Mouse (Mus musculus): Measurements from ENCODE around the gene Ccdc142.

Gene Ccdc142

GRCm38 (mm10) chr6:83086121-83087035 lies 15.0 kb upstream of the Ccdc142 start, which contains the start of gene Lbx2:
Gene Lbx2, plus strand, starts transcription at chr6:83086367.
- DNase-seq (ENCODE audit: low spot score) = peak; percentile 47

DNA sequence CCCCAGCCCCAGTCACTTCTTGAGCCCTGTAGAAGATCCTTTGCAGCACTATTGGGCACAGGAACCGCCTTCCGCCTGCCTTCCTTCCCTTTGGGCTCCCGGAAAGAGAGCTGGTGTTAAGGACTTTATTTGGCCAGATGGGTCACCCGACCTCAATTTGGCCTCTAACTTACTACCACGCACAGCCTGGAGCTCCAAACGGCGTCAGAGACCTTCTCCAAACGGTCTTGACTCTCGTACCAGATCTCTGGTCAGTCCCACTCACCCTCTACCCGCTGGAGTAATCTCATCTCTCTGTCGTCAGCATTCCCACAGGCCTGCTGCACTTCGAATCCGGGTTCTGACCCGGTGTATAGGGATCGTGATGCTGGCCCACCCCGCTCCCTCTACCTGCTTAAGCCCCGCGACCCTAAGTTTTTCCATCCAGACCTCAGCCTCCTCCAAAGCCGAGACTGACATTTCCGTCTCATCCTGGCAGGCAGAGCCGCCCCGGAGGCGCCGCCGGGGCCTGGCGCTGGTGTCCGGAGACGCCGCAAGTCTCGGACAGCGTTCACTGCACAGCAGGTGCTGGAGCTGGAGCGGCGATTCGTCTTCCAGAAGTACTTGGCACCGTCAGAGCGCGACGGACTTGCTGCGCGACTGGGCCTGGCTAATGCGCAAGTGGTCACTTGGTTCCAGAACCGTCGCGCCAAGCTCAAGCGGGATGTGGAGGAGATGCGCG lies 14.0 kb upstream of the Ccdc142 start:
- peak; percentile 46 for DNase-seq (ENCODE audit: low spot score)

GRCm38 (mm10) chr6:83087926-83088260 lies 13.5 kb upstream of the Ccdc142 start:
- DNase-seq (ENCODE audit: low spot score) = no peak

- no peak for DNase-seq (ENCODE audit: low spot score)
Measured at GRCm38 (mm10) chr6:83092416-83093127, 8.8 kb upstream of the Ccdc142 start.

DNA sequence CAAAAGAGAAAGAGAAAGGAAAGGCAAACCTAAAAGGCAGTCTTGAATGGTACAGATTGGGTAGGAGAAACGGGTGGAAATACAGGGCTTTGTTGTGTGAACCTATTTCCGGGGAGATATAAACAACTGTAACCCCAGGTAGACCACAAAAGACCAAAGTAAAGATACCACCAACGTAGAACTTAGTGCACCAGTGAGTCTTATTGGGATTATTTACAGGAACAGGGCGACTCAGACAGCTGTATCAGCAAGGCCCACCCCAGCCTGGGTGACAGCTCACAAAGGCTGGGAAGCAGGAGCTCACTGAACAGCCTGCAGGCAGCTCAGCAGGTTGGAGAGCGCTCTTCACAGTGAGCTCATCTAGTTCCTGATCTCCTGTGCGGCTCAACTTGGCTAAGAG lies 5.4 kb upstream of the Ccdc142 start:
- DNase-seq (ENCODE audit: low spot score) = no peak

GRCm38 (mm10) chr6:83098411-83098810 lies 3.0 kb upstream of the Ccdc142 start:
- DNase-seq (ENCODE audit: low spot score) = no peak

GRCm38 (mm10) chr6:83101688-83102556 lies 521 bp downstream of the Ccdc142 start:
- peak; percentile 73 for DNase-seq (ENCODE audit: low spot score)

DNA sequence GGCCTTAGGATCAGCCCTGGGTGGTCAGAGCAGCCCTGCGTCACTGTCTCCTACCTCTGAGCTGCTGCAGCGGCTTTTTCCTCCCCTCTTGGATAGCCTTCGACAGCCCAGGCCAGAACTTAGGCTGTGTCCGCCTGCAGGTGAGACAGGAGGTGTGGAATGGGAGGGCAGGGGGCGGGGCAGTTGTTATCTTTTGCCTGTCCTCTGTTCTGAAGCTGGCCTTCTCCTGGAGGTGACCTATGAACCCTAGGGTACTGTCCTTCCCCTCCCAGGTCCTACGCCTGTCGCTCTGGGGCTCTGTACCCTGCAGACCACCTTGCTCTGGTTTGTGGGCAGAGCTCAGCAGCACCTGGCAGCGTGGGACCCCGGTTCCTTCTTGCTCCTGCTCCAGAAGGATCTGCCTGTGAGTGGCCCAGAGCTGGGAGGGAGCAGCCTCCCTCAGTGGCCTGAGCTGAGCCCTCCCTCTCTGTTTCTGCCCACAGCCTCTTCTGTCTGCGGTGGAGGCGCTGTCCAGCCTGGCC lies 1.8 kb downstream of the Ccdc142 start:
- DNase-seq (ENCODE audit: low spot score) = no peak

GRCm38 (mm10) chr6:83104158-83104557 lies 2.8 kb downstream of the Ccdc142 start:
- no peak for DNase-seq (ENCODE audit: low spot score)

GRCm38 (mm10) chr6:83107566-83108400 lies 6.4 kb downstream of the Ccdc142 start:
- DNase-seq (ENCODE audit: low spot score) = peak; percentile 77

DNA sequence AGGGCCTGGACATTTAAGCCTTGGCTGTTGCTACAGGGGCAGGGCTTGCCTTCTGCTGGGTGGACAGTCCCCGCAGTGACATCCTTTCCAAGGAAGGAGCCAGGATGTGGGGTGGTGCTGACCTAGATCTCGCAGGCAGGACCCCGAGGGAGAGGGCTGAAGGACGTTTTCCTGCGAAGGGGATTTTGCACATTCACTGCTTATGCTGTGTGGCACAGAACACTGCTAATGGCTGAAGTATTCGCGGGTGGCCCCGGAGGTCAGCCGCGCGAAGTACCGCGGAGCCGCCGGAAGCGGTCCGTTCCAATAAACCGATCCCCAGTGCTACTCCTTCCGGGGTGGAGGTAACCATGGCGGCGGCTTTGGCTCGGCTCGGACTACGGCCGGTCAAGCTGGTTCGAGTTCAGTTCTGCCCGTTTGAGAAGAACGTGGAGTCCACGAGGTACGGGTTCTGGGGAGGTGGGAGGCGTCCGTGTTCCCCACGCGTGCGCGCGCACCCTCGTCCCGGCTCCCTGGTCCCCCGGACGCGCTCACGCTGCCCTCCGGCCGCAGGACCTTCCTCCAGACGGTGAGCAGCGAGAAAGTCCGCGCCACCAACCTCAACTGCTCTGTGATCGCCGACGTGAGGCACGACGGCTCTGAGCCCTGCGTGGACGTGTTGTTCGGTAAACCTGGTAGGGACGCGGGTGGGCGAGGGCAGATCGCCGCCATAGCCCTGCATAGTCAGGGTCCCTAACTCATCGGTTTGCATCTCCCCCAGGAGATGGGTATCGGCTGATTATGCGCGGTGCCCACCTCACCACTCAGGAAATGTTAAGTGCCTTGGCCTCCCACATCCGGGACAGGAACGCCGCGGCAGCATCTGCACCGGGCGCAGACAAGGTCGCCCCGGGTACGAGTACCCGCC lies 7.6 kb downstream of the Ccdc142 start, which contains the start of gene Mrpl53:
Gene Mrpl53, plus strand, starts transcription at position 279 of the 907 bp plus-strand sequence.
- DNase-seq (ENCODE audit: low spot score) = peak; percentile 81

DNA sequence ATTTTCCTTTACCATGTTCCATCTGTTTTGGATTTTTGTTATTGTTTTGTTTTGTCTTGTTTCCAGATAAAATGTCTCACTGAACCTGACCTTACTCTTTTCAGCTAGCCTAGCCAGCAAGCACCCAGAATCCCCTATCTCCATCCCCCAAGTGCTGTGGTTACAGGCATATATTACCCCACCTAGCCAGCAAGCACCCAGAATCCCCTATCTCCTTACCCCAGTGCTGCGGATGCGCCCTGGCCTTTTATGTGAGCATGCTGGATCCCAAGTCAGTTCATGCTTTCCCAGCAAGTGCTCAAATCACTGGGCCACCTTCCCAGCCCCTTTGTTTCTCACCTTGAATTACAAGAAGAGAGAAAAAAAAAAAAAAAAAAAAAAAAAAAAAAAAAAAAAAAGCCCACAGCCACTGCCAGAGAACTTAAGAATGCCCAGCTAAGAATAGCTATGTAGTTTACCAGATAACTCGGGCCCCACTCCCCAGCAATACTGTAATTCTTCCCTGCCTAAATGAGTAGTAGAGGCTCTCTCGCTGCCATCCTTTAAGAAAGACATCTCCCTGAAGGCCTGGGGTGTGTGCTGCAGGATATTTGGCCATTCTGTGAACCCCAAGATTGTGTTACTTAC lies 10.2 kb downstream of the Ccdc142 start:
- DNase-seq (ENCODE audit: low spot score) = no peak

- peak; percentile 95 for DNase-seq (ENCODE audit: low spot score)
Measured at GRCm38 (mm10) chr6:83115011-83115671, 13.7 kb downstream of the Ccdc142 start, which contains the start of gene Mogs. Gene Mogs, plus strand, starts transcription at chr6:83115496.

GRCm38 (mm10) chr6:83115682-83116372 lies 14.4 kb downstream of the Ccdc142 start:
- no peak for DNase-seq (ENCODE audit: low spot score)

DNA sequence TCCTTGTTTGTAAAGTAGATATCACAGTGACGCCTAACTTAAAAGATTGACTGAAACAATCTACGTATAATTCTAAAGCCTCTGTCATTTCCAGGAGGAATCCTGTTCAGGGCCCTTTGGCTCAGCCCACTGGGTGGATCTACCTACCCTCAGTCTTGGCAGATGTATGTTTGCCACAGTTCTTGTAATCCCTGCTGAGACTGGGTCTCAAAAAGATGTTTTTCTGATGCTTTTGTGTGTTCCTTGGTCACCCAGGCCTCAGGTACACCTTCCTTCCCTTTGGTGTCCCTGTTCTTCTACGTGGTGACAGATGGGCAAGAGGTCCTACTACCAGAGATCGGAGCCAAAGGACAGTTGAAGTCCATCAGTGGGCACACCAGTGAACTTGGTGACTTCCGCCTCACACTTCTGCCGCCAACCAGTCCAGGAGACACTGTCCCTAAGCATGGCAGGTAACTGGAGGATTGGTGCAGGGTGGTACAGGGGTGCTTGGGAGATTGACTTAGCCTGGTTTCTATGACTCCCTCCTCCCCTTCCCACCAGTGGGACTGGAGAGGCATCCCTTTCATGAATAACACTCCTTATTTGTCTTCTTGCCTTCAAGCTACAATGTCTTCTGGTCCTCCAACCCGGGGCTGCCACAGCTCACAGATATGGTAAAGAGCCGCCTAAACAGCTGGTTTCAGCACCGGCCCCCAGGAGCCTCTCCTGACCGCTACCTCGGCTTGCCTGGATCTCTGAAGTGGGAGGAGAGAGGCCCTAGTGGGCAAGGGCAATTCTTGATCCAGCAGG lies 15.2 kb downstream of the Ccdc142 start:
- no peak for DNase-seq (ENCODE audit: low spot score)

- DNase-seq (ENCODE audit: low spot score) = no peak
Measured at GRCm38 (mm10) chr6:83117165-83117438, 15.7 kb downstream of the Ccdc142 start.

DNA sequence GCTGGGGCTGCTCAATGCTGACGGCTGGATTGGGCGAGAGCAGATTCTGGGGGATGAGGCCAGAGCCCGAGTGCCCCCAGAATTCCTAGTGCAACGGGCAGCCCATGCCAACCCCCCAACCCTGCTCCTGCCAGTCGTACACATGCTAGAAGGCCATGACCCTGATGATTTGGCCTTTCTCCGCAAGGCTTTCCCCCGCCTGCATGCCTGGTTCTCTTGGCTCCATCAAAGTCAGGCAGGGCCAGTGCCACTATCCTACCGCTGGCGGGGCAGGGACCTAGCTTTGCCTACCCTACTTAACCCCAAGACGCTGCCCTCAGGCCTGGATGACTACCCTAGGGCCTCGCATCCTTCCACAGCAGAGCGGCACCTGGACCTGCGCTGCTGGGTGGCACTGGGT lies 16.2 kb downstream of the Ccdc142 start:
- DNase-seq (ENCODE audit: low spot score) = peak; percentile 24

Measured in ovary, postnatal 36 days (tissue).